Mouse (Mus musculus): ENCODE measurements around the gene Prickle4. TPM values are rescaled to one million over a fixed set of nuclear protein-coding genes. Genes with fewer than 3 reads are reported as not detected.

Prickle4 gene
- 0.84 and 2.7 TPM in 2 replicates for polyA plus RNA-seq (2014; fragmentation: Nextera tagmentation; extraction: Ambion mirVana)

- no peaks in the 10 kb centered on the region for H3K27me3 ChIP-seq (ENCODE audit: control insufficient read depth, insufficient read depth, low read length)
- 1% methylated on average over 58 of the region's 82 CpGs for WGBS
- ATAC-seq (ENCODE audit: insufficient read depth, low FRiP score, low TSS enrichment) = peak; percentile 94
- no peaks in the 10 kb centered on the region for H3K4me1 ChIP-seq (ENCODE audit: control insufficient read depth, insufficient read depth, low read length)
- H3K4me2 ChIP-seq (ENCODE audit: low read depth) = peak within 1 kb of the TSS; percentile 66
- DNase-seq (ENCODE audit: low spot score) = peak; percentile 98
- H3K9me3 ChIP-seq (ENCODE audit: control insufficient read depth, low read length) = no peaks in the 10 kb centered on the region
- H3K36me3 ChIP-seq (ENCODE audit: control insufficient read depth, insufficient read depth, low read length) = no peaks in the 10 kb centered on the region
- H3K27ac ChIP-seq (ENCODE audit: low read depth, low read length) = peak within 1 kb of the TSS; percentile 45; the same call in 1 of the 2 replicates
- H3K4me3 ChIP-seq (ENCODE audit: low read depth, low read length) = peak within 1 kb of the TSS; percentile 48
- peak within 1 kb of the TSS; percentile 72 for H3K9ac ChIP-seq (ENCODE audit: low read length)
Measured at GRCm38 (mm10) chr17:47694503-47695336, at the start of gene Prickle4. Gene Prickle4 (minus strand): TSS chr17:47694736.

- Histone ChIP-seq H3K27ac (ENCODE audit: low read depth, low read length) (no peak overlapping the region), H3K4me2 (ENCODE audit: low read depth) (no peak overlapping the region), H3K27me3 (ENCODE audit: control insufficient read depth, insufficient read depth, low read length) (peaks cover 6% of the 10 kb centered on the region), H3K4me3 (ENCODE audit: low read depth, low read length) (no peak overlapping the region), H3K36me3 (ENCODE audit: control insufficient read depth, insufficient read depth, low read length) (no peaks in the 10 kb centered on the region), H3K4me1 (ENCODE audit: control insufficient read depth, insufficient read depth, low read length) (peaks cover 4% of the 10 kb centered on the region; the same call in 1 of the 2 replicates), H3K9me3 (ENCODE audit: control insufficient read depth, low read length) (no peaks in the 10 kb centered on the region), H3K9ac (ENCODE audit: low read length) (no peak overlapping the region)
- DNase-seq (ENCODE audit: low spot score) (no peak), ATAC-seq (ENCODE audit: insufficient read depth, low FRiP score, low TSS enrichment) (no peak)
- 92% methylated on average over 14 of the region's 14 CpGs for WGBS
Measured at GRCm38 (mm10) chr17:47744086-47744485, 49.5 kb upstream of the Prickle4 start.

- H3K9me3 ChIP-seq (ENCODE audit: control insufficient read depth, low read length) = no peaks in the 10 kb centered on the region
- H3K27me3 ChIP-seq (ENCODE audit: control insufficient read depth, insufficient read depth, low read length) = peaks cover 14% of the 10 kb centered on the region
- no peak overlapping the region for H3K27ac ChIP-seq (ENCODE audit: low read depth, low read length)
- H3K4me2 ChIP-seq (ENCODE audit: low read depth) = no peak overlapping the region
- ATAC-seq (ENCODE audit: insufficient read depth, low FRiP score, low TSS enrichment) = no peak
- no peak overlapping the region for H3K9ac ChIP-seq (ENCODE audit: low read length)
- H3K36me3 ChIP-seq (ENCODE audit: control insufficient read depth, insufficient read depth, low read length) = no peaks in the 10 kb centered on the region
- 45% methylated on average over 16 of the region's 16 CpGs for WGBS
- H3K4me1 ChIP-seq (ENCODE audit: control insufficient read depth, insufficient read depth, low read length) = peaks cover 9% of the 10 kb centered on the region; the same call in 1 of the 2 replicates
- no peak for DNase-seq (ENCODE audit: low spot score)
- no peak overlapping the region for H3K4me3 ChIP-seq (ENCODE audit: low read depth, low read length)
Measured at GRCm38 (mm10) chr17:47742991-47743734, 48.6 kb upstream of the Prickle4 start.

GRCm38 (mm10) chr17:47740186-47740585 lies 45.6 kb upstream of the Prickle4 start:
- Histone ChIP-seq H3K4me1 (ENCODE audit: control insufficient read depth, insufficient read depth, low read length) (peaks cover 18% of the 10 kb centered on the region), H3K9ac (ENCODE audit: low read length) (no peak overlapping the region), H3K9me3 (ENCODE audit: control insufficient read depth, low read length) (no peaks in the 10 kb centered on the region), H3K4me3 (ENCODE audit: low read depth, low read length) (no peak overlapping the region), H3K4me2 (ENCODE audit: low read depth) (no peak overlapping the region), H3K27ac (ENCODE audit: low read depth, low read length) (no peak overlapping the region), H3K27me3 (ENCODE audit: control insufficient read depth, insufficient read depth, low read length) (peaks cover 23% of the 10 kb centered on the region), H3K36me3 (ENCODE audit: control insufficient read depth, insufficient read depth, low read length) (no peaks in the 10 kb centered on the region)
- WGBS = 50% methylated on average over 2 of the region's 2 CpGs
- no peak for ATAC-seq (ENCODE audit: insufficient read depth, low FRiP score, low TSS enrichment)
- DNase-seq (ENCODE audit: low spot score) = no peak

GRCm38 (mm10) chr17:47738879-47739798 lies 44.6 kb upstream of the Prickle4 start:
- Histone ChIP-seq H3K9ac (ENCODE audit: low read length) (peak overlapping the region; percentile 44; the same call in 1 of the 2 replicates), H3K9me3 (ENCODE audit: control insufficient read depth, low read length) (no peaks in the 10 kb centered on the region)
- peak; percentile 36 for DNase-seq (ENCODE audit: low spot score)

GRCm38 (mm10) chr17:47738066-47738878 lies 43.7 kb upstream of the Prickle4 start:
- Histone ChIP-seq H3K27me3 (ENCODE audit: control insufficient read depth, insufficient read depth, low read length) (peaks cover 23% of the 10 kb centered on the region), H3K4me3 (ENCODE audit: low read depth, low read length) (peak overlapping the region; percentile 53), H3K9ac (ENCODE audit: low read length) (peak overlapping the region; percentile 44), H3K9me3 (ENCODE audit: control insufficient read depth, low read length) (no peaks in the 10 kb centered on the region), H3K36me3 (ENCODE audit: control insufficient read depth, insufficient read depth, low read length) (no peaks in the 10 kb centered on the region), H3K4me1 (ENCODE audit: control insufficient read depth, insufficient read depth, low read length) (peaks cover 18% of the 10 kb centered on the region), H3K27ac (ENCODE audit: low read depth, low read length) (no peak overlapping the region), H3K4me2 (ENCODE audit: low read depth) (peak overlapping the region; percentile 97)
- peak; percentile 49 for DNase-seq (ENCODE audit: low spot score)
- peak; percentile 36 for ATAC-seq (ENCODE audit: insufficient read depth, low FRiP score, low TSS enrichment)
- 1% methylated on average over 54 of the region's 61 CpGs for WGBS

More at GRCm38 (mm10) chr17:47738879-47739798, 44.6 kb upstream of the Prickle4 start:
- H3K36me3 ChIP-seq (ENCODE audit: control insufficient read depth, insufficient read depth, low read length) = no peaks in the 10 kb centered on the region
- peaks cover 18% of the 10 kb centered on the region for H3K4me1 ChIP-seq (ENCODE audit: control insufficient read depth, insufficient read depth, low read length)
- H3K27me3 ChIP-seq (ENCODE audit: control insufficient read depth, insufficient read depth, low read length) = peaks cover 23% of the 10 kb centered on the region
- no peak overlapping the region for H3K27ac ChIP-seq (ENCODE audit: low read depth, low read length)
- peak overlapping the region; percentile 53 for H3K4me3 ChIP-seq (ENCODE audit: low read depth, low read length)
- 3% methylated on average over 20 of the region's 20 CpGs for WGBS
- no peak for ATAC-seq (ENCODE audit: insufficient read depth, low FRiP score, low TSS enrichment)
- H3K4me2 ChIP-seq (ENCODE audit: low read depth) = peak overlapping the region; percentile 97

- Histone ChIP-seq H3K36me3 (ENCODE audit: control insufficient read depth, insufficient read depth, low read length) (no peaks in the 10 kb centered on the region), H3K27me3 (ENCODE audit: control insufficient read depth, insufficient read depth, low read length) (peaks cover 23% of the 10 kb centered on the region), H3K4me1 (ENCODE audit: control insufficient read depth, insufficient read depth, low read length) (peaks cover 18% of the 10 kb centered on the region), H3K4me3 (ENCODE audit: low read depth, low read length) (peak overlapping the region; percentile 53), H3K27ac (ENCODE audit: low read depth, low read length) (no peak overlapping the region), H3K9me3 (ENCODE audit: control insufficient read depth, low read length) (no peaks in the 10 kb centered on the region), H3K4me2 (ENCODE audit: low read depth) (peak overlapping the region; percentile 97), H3K9ac (ENCODE audit: low read length) (peak overlapping the region; percentile 61)
- under 1% methylated on average over 45 of the region's 60 CpGs for whole genome bisulfite sequencing
- ATAC-seq (ENCODE audit: insufficient read depth, low FRiP score, low TSS enrichment) (peak; percentile 73), DNase-seq (ENCODE audit: low spot score) (peak; percentile 65)
Measured at GRCm38 (mm10) chr17:47737271-47738065, 42.9 kb upstream of the Prickle4 start.

Measured in neural tube, embryonic 11.5 days (tissue).